Comparison of ENCODE assay signal across 11 mouse cellular contexts in the genomic region with DNA sequence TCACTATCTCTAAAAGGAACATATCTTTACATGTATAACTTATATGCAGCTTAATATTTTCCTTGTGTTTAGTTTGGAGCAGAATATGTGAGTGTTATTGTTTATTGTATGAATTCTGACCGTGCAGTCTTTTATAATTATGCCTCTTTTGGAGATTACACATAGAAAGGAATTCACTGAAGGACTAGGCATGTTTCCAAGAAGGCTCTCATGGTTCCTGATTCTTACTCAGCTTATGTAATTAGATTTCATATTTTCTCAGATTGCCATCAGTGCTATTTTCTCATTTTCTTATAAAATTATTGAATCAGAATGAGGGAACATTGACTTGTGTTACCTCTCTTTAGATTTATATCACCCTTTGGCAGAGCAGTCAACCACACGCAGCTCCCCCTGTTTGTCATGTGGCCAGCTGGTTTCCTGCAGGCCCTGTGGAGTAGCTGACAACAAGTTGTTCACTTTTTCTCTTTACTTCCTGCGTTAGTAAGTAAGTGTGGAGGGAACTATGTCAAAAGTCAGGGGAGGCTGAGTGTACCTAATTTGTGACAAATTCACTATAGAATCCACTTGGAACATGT.
DNase-seq lines count a peak whose midpoint lies in the region; ATAC-seq and TF ChIP-seq lines count a peak whose summit lies in the region.
"Had no signal": no experiment of that assay in that cellular context is flagged by ENCODE, and none has a peak within 500 bp of the region (broad histone marks: within the 10 kb centered on the region; RNA-seq: fewer than 3 reads in every experiment).

No protein-coding gene starts in this region.

- no peak for TF ChIP-seq POLR2A in limb, embryonic 14.5 days (IDR thresholded peaks at IDR 0.05; ENCODE audit: borderline replicate concordance, extremely low read depth, insufficient read depth, insufficient read length)

- peak; percentile 17 for DNase-seq in limb, embryonic 14.5 days (ENCODE audit: low spot score)
- no peak for DNase-seq in limb, embryonic 10.5 days (ENCODE audit: low spot score)
- DNase-seq in lung, postnatal 36 days, result peak; percentile 77
- DNase-seq in thymus, postnatal 25 days, result peak; percentile 61
- DNase-seq in right cerebral cortex, postnatal 25 days, result no peak
- DNase-seq: gastrocnemius, postnatal 36 days had no signal

- 43% methylated on average over 3 of the region's 3 CpGs for WGBS in limb, embryonic 14.5 days
- 67% methylated on average over 3 of the region's 3 CpGs for WGBS in limb, embryonic 10.5 days
- 48% methylated on average over 3 of the region's 3 CpGs for WGBS in intestine, postnatal 0 days
- WGBS in hindbrain, embryonic 13.5 days, result 66% methylated on average over 3 of the region's 3 CpGs

- no peak overlapping the region for H3K27ac ChIP-seq in limb, embryonic 14.5 days (replicated peaks; ENCODE audit: low read depth, low read length)
- H3K27ac ChIP-seq in limb, embryonic 10.5 days, result no peak overlapping the region
- no peak overlapping the region for H3K27ac ChIP-seq in intestine, postnatal 0 days (ENCODE audit: low read depth, low read length)
- no peak overlapping the region for H3K27ac ChIP-seq in hindbrain, embryonic 13.5 days
- H3K27ac ChIP-seq: embryonic facial prominence, embryonic 12.5 days had no signal

- no peak overlapping the region for H3K4me2 ChIP-seq in limb, embryonic 14.5 days (replicated peaks; ENCODE audit: low read depth, low read length, severe bottlenecking)
- H3K4me2 ChIP-seq in intestine, postnatal 0 days (replicated peaks; ENCODE audit: low read depth), result no peak overlapping the region
- no peak overlapping the region for H3K4me2 ChIP-seq in hindbrain, embryonic 13.5 days
- H3K4me2 ChIP-seq: embryonic facial prominence, embryonic 12.5 days had no signal

- H3K27me3 ChIP-seq in limb, embryonic 14.5 days (ENCODE audit: control insufficient read depth, insufficient read depth, low read length), result no peaks in the 10 kb centered on the region
- no peaks in the 10 kb centered on the region for H3K27me3 ChIP-seq in limb, embryonic 10.5 days (ENCODE audit: low read depth, poor library complexity, severe bottlenecking)
- H3K27me3 ChIP-seq in intestine, postnatal 0 days (replicated peaks; ENCODE audit: control insufficient read depth, insufficient read depth, low read length), result no peaks in the 10 kb centered on the region
- no peaks in the 10 kb centered on the region for H3K27me3 ChIP-seq in hindbrain, embryonic 13.5 days
- H3K27me3 ChIP-seq: embryonic facial prominence, embryonic 12.5 days; megakaryocyte, embryonic 14.5 days had no signal

- H3K36me3 ChIP-seq in limb, embryonic 14.5 days (ENCODE audit: control insufficient read depth, insufficient read depth, low read length), result no peaks in the 10 kb centered on the region
- no peaks in the 10 kb centered on the region for H3K36me3 ChIP-seq in limb, embryonic 10.5 days
- no peaks in the 10 kb centered on the region for H3K36me3 ChIP-seq in intestine, postnatal 0 days (ENCODE audit: control insufficient read depth, insufficient read depth)
- no peaks in the 10 kb centered on the region for H3K36me3 ChIP-seq in hindbrain, embryonic 13.5 days
- H3K36me3 ChIP-seq: embryonic facial prominence, embryonic 12.5 days had no signal

- no peak overlapping the region for H3K4me3 ChIP-seq in limb, embryonic 14.5 days (replicated peaks; ENCODE audit: low read length)
- no peak overlapping the region for H3K4me3 ChIP-seq in limb, embryonic 10.5 days
- H3K4me3 ChIP-seq in intestine, postnatal 0 days (ENCODE audit: low read depth, low read length), result no peak overlapping the region
- no peak overlapping the region for H3K4me3 ChIP-seq in hindbrain, embryonic 13.5 days
- H3K4me3 ChIP-seq: embryonic facial prominence, embryonic 12.5 days; megakaryocyte, embryonic 14.5 days had no signal

- H3K9ac ChIP-seq in limb, embryonic 14.5 days (ENCODE audit: low read depth, low read length, severe bottlenecking), result no peak overlapping the region
- no peak overlapping the region for H3K9ac ChIP-seq in intestine, postnatal 0 days (ENCODE audit: low read depth, low read length)
- no peak overlapping the region for H3K9ac ChIP-seq in hindbrain, embryonic 13.5 days
- H3K9ac ChIP-seq: embryonic facial prominence, embryonic 12.5 days had no signal

- no peaks in the 10 kb centered on the region for H3K4me1 ChIP-seq in limb, embryonic 14.5 days (ENCODE audit: control insufficient read depth, insufficient read depth, low read length)
- H3K4me1 ChIP-seq in limb, embryonic 10.5 days, result no peaks in the 10 kb centered on the region
- H3K4me1 ChIP-seq in intestine, postnatal 0 days (replicated peaks; ENCODE audit: control insufficient read depth, insufficient read depth, low read length), result no peaks in the 10 kb centered on the region
- peaks cover 8% of the 10 kb centered on the region; the same call in 1 of the 2 replicates for H3K4me1 ChIP-seq in hindbrain, embryonic 13.5 days (replicated peaks)
- H3K4me1 ChIP-seq: embryonic facial prominence, embryonic 12.5 days had no signal

- H3K9me3 ChIP-seq in limb, embryonic 14.5 days (ENCODE audit: control insufficient read depth, low read length), result no peaks in the 10 kb centered on the region
- no peaks in the 10 kb centered on the region for H3K9me3 ChIP-seq in limb, embryonic 10.5 days (replicated peaks)
- no peaks in the 10 kb centered on the region for H3K9me3 ChIP-seq in intestine, postnatal 0 days (ENCODE audit: control insufficient read depth)
- no peaks in the 10 kb centered on the region for H3K9me3 ChIP-seq in hindbrain, embryonic 13.5 days
- H3K9me3 ChIP-seq: embryonic facial prominence, embryonic 12.5 days; megakaryocyte, embryonic 14.5 days had no signal

- no peak for TF ChIP-seq CTCF in intestine, postnatal 0 days (IDR thresholded peaks at IDR 0.05; ENCODE audit: low read depth)

- ATAC-seq in limb, embryonic 14.5 days (ENCODE audit: low FRiP score, low read depth), result no peak
- ATAC-seq in common myeloid progenitor, adult 5-6 weeks (replicated peaks; ENCODE audit: low read depth, poor library complexity, severe bottlenecking), result peak; percentile 86
- ATAC-seq in intestine, postnatal 0 days, result no peak
- no peak for ATAC-seq in hindbrain, embryonic 13.5 days (ENCODE audit: low FRiP score)

Comparison
In these comparisons a context has a peak if more than half of its experiments do, and no peak if none do; other contexts are left out.
1. DNase-seq: peak in limb, embryonic 14.5 days (single experiment), lung, postnatal 36 days (single experiment) and thymus, postnatal 25 days (single experiment); none in limb, embryonic 10.5 days (single experiment) and right cerebral cortex, postnatal 25 days (single experiment).